Mouse (Mus musculus) olfactory bulb, adult 2 months (tissue): ENCODE data around the gene Arhgef3.

Experiments used
- CTCF ChIP-seq: fragments of 200-500 bp; IDR thresholded peaks from 2 replicates; pipeline ENCODE4 v1.5.1; 2012; ENCODE audit warnings: low read depth, mild to moderate bottlenecking, low read length, moderate library complexity; ENCODE audit not compliant: insufficient read depth
- POLR2A ChIP-seq: fragments of 200-500 bp; IDR thresholded peaks from 2 replicates; pipeline ENCODE4 v1.6.1; 2012; ENCODE audit warnings: mild to moderate bottlenecking, low read depth, low read length, moderate library complexity; ENCODE audit not compliant: insufficient read depth

DNA sequence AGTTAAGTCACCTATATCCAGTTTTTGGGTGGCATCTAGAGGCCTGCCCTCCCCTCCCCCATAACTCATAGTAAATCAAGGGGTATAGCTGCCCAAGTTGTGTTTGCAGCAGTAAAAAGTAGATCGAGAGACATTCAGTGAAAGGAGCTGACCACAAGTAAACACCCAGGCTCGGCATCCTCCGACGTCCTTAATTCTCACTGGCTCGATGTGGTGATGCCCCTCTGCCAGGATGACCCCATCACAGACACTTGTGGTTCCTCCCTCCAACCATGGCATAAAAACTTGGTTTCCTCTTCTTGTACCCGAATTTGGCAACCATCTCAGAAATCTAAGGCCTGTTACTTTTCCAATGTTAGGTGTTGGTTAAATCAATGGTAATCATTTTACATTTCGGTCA, 118.4 kb downstream of the Arhgef3 start:
- TF ChIP-seq CTCF (no peak), POLR2A (no peak)
